Mouse (Mus musculus): ENCODE measurements around the gene Polr2g. TPM values are rescaled to one million over a fixed set of nuclear protein-coding genes. Genes with fewer than 3 reads are reported as not detected.
"Not testable (repeated sequence)": the region's sequence is repeated elsewhere in the genome, so short reads cannot be mapped to it uniquely, and the experiment has no call there.

Gene Polr2g
- polyA plus RNA-seq, 1 experiment from 2014 or later = 172 TPM

DNA sequence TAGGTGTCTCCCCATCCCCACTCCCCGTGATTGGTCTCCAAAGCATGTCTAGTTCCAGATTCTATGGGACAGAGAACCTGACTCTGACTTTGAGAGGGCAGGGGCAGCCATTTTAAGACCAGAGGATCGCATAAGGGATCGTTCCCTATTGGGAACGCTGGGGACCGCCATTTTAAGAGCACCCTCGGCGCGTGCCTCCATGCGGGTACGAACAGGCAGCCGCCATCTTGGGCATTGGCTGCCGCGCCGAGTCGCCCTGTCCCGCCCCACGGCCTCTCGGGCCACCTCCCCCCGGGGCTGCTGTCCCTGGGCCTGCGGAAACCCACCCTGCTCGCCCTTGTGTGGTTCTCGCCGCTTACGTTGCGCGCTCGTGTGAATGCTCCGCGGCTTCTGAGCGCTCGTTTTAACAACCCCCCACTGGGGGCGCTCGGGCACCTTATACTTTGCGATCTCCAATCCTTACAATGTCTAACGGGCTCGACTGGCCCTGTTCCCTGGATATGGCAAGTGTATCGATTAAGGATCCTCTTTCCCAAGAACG is 38.9 kb upstream of the Polr2g start, which contains the start of gene Bscl2:
Bscl2 (plus strand) TSS at position 217 of the 541 bp plus-strand sequence.
- Histone ChIP-seq H3K4me3 (ENCODE audit: low read depth, low read length) (peak within 1 kb of the TSS; percentile 44), H3K27me3 (ENCODE audit: control insufficient read depth, insufficient read depth, low read length) (no peaks in the 10 kb centered on the region), H3K9me3 (ENCODE audit: control insufficient read depth, low read length) (no peaks in the 10 kb centered on the region), H3K36me3 (ENCODE audit: control insufficient read depth, insufficient read depth, low read length) (peaks cover 9% of the 10 kb centered on the region), H3K9ac (ENCODE audit: low read length) (peak within 1 kb of the TSS; percentile 79), H3K27ac (ENCODE audit: low read depth, low read length) (peak within 1 kb of the TSS; percentile 90), H3K4me1 (ENCODE audit: control insufficient read depth, insufficient read depth, low read length) (peaks cover 12% of the 10 kb centered on the region), H3K4me2 (ENCODE audit: low read depth) (peak within 1 kb of the TSS; percentile 65)
- peak; percentile 74 for ATAC-seq (ENCODE audit: insufficient read depth, low FRiP score, low TSS enrichment)
- DNase-seq (ENCODE audit: low spot score) = peak; percentile 89
- WGBS = under 1% methylated on average over 38 of the region's 38 CpGs

DNA sequence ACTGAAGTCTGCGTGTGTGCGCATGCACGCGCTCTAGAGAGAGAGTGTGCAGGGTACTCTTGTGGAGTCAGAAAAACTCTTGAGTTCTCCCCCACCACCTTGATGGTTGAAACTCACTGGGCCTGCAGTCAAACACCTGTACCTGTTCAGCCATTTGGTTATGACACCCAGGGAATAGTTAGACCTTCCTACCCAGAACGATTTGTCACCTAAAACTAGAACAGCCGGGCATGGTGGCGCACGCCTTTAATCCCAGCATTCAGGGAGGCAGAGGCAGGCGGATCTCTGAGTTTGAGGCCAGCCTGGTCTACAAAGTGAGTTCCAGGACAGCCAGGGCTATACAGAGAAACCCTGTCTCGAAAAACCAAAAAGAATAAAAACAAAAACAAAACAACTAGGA is 38.0 kb upstream of the Polr2g start:
- H3K27ac ChIP-seq (ENCODE audit: low read depth, low read length); ATAC-seq (ENCODE audit: insufficient read depth, low FRiP score, low TSS enrichment); H3K4me2 ChIP-seq (ENCODE audit: low read depth); H3K9me3 ChIP-seq (ENCODE audit: control insufficient read depth, low read length); H3K9ac ChIP-seq (ENCODE audit: low read length); H3K4me3 ChIP-seq (ENCODE audit: low read depth, low read length); H3K27me3 ChIP-seq (ENCODE audit: control insufficient read depth, insufficient read depth, low read length); DNase-seq (ENCODE audit: low spot score): not testable (repeated sequence)
- 96% methylated on average over 10 of the region's 10 CpGs for WGBS
- Histone ChIP-seq H3K36me3 (ENCODE audit: control insufficient read depth, insufficient read depth, low read length) (peaks cover 14% of the 10 kb centered on the region), H3K4me1 (ENCODE audit: control insufficient read depth, insufficient read depth, low read length) (peaks cover 12% of the 10 kb centered on the region)

DNA sequence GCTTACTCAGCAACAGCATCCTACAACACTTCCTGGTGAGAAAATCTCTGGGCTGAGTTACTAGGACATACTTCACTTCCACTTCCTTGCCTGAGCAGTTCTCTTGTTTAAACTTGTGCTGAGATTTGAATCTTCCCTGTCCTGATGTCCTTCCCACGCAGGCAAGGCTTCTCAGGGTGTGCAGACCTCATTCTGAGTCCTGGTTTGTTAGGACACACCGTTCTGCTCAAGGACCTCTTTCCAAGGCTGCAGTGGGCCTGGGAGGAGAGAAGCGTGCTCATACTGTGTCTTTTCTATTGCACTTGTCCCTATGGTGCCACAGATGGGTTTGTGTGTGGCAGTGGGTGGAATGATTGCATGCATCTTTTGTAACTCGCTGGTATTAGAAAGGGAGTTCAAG is 34.6 kb upstream of the Polr2g start:
- Histone ChIP-seq H3K36me3 (ENCODE audit: control insufficient read depth, insufficient read depth, low read length) (peaks cover 33% of the 10 kb centered on the region), H3K9me3 (ENCODE audit: control insufficient read depth, low read length) (no peaks in the 10 kb centered on the region), H3K27me3 (ENCODE audit: control insufficient read depth, insufficient read depth, low read length) (no peaks in the 10 kb centered on the region), H3K4me3 (ENCODE audit: low read depth, low read length) (no peak overlapping the region), H3K9ac (ENCODE audit: low read length) (no peak overlapping the region), H3K27ac (ENCODE audit: low read depth, low read length) (no peak overlapping the region), H3K4me1 (ENCODE audit: control insufficient read depth, insufficient read depth, low read length) (no peaks in the 10 kb centered on the region), H3K4me2 (ENCODE audit: low read depth) (no peak overlapping the region)
- DNase-seq (ENCODE audit: low spot score) (no peak), ATAC-seq (ENCODE audit: insufficient read depth, low FRiP score, low TSS enrichment) (no peak)
- WGBS = 96% methylated on average over 4 of the region's 4 CpGs

DNA sequence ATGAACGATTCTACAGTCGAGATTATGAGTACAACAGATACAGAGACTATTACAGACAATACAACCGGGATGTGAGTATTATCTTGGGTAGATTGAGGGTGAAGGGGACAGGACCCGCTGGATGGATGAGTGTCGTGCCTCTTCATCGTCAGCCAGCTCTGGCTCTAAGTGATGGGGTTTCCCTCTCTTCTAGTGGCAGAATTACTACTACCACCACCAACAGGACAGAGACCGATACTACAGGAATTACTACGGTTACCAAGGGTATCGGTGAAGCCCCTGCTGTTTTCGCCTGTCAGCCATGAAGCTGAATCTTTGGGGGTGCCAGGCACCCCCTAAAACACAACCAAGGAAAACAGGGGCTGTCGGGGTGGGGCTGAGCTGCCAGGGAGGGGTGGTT is 32.9 kb upstream of the Polr2g start:
- Histone ChIP-seq H3K27ac (ENCODE audit: low read depth, low read length) (no peak overlapping the region), H3K9me3 (ENCODE audit: control insufficient read depth, low read length) (no peaks in the 10 kb centered on the region), H3K4me3 (ENCODE audit: low read depth, low read length) (no peak overlapping the region), H3K4me1 (ENCODE audit: control insufficient read depth, insufficient read depth, low read length) (no peaks in the 10 kb centered on the region), H3K4me2 (ENCODE audit: low read depth) (no peak overlapping the region), H3K36me3 (ENCODE audit: control insufficient read depth, insufficient read depth, low read length) (peaks cover 41% of the 10 kb centered on the region), H3K27me3 (ENCODE audit: control insufficient read depth, insufficient read depth, low read length) (no peaks in the 10 kb centered on the region), H3K9ac (ENCODE audit: low read length) (no peak overlapping the region)
- 87% methylated on average over 11 of the region's 11 CpGs for WGBS
- DNase-seq (ENCODE audit: low spot score) (no peak), ATAC-seq (ENCODE audit: insufficient read depth, low FRiP score, low TSS enrichment) (no peak)

DNA sequence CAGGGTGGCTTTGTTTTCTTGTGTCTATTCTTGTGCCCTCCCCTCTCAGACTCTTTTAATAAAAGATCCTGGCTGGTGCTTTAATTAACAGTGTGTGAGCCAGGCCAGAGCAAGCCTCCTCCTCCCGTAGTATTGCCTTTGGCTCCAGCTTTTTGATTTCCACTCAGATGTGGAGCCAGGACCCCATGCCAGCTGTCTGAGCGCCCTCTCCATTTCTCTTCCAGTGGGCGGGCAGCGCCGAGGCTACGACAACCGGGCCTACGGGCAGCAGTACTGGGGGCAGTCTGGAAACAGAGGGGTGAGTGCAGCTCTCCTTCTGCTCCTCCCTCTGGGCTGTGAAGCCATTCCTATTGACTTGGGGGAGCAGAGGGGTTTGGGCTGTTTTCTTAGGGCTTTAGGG is 32.3 kb upstream of the Polr2g start:
- H3K9me3 ChIP-seq (ENCODE audit: control insufficient read depth, low read length) = no peaks in the 10 kb centered on the region
- WGBS = 92% methylated on average over 8 of the region's 8 CpGs
- H3K4me2 ChIP-seq (ENCODE audit: low read depth) = no peak overlapping the region
- no peak overlapping the region for H3K4me3 ChIP-seq (ENCODE audit: low read depth, low read length)
- ATAC-seq (ENCODE audit: insufficient read depth, low FRiP score, low TSS enrichment) (no peak), DNase-seq (ENCODE audit: low spot score) (no peak)
- no peaks in the 10 kb centered on the region for H3K4me1 ChIP-seq (ENCODE audit: control insufficient read depth, insufficient read depth, low read length)
- peaks cover 43% of the 10 kb centered on the region for H3K36me3 ChIP-seq (ENCODE audit: control insufficient read depth, insufficient read depth, low read length)
- H3K27me3 ChIP-seq (ENCODE audit: control insufficient read depth, insufficient read depth, low read length) = no peaks in the 10 kb centered on the region
- no peak overlapping the region for H3K27ac ChIP-seq (ENCODE audit: low read depth, low read length)
- no peak overlapping the region for H3K9ac ChIP-seq (ENCODE audit: low read length)

DNA sequence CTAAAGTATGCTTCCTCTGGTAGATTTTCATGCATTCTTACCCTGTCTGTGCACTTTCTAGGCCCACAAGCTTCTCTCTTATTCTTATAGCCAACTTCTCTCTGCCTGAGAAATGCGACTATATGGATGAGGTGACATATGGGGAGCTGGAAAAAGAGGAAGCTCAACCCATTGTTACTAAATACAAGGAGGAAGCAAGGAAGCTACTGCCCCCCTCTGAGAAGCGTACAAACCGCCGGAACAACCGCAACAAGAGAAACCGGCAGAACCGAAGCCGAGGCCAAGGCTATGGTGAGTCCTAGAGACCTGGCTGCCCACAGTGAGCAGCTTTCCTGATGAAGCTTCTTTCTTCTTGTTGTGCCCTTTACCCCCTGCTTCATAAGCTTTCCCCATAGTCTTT is 31.3 kb upstream of the Polr2g start, which contains the start of gene AC129217.1:
AC129217.1 (plus strand) TSS at position 114 of the 400 bp plus-strand sequence.
- no peak within 1 kb of the TSS for H3K4me2 ChIP-seq (ENCODE audit: low read depth)
- H3K4me3 ChIP-seq (ENCODE audit: low read depth, low read length) = no peak within 1 kb of the TSS
- no peak within 1 kb of the TSS for H3K27ac ChIP-seq (ENCODE audit: low read depth, low read length)
- no peak within 1 kb of the TSS for H3K9ac ChIP-seq (ENCODE audit: low read length)
- WGBS = 94% methylated on average over 8 of the region's 8 CpGs
- H3K36me3 ChIP-seq (ENCODE audit: control insufficient read depth, insufficient read depth, low read length) = peaks cover 45% of the 10 kb centered on the region
- no peak for DNase-seq (ENCODE audit: low spot score)
- no peaks in the 10 kb centered on the region for H3K4me1 ChIP-seq (ENCODE audit: control insufficient read depth, insufficient read depth, low read length)
- H3K9me3 ChIP-seq (ENCODE audit: control insufficient read depth, low read length) = no peaks in the 10 kb centered on the region
- no peak for ATAC-seq (ENCODE audit: insufficient read depth, low FRiP score, low TSS enrichment)
- no peaks in the 10 kb centered on the region for H3K27me3 ChIP-seq (ENCODE audit: control insufficient read depth, insufficient read depth, low read length)

DNA sequence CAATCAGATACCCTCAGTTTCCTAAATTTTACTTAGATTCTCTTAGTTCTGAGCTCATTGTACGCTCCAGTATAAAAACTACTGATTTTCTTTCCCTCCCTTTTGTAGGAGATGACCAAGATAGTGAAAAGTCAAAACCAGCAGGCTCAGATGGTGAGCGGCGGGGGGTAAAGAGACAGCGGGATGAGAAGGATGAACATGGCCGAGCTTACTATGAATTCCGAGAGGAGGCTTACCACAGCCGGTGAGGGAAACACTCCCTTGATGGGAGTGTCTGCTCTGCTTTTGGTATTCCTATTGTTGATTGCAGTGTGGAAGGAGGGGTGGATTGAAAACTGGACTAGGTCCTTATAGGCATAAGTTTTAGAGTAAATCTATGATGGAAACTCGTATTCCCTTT is 24.3 kb upstream of the Polr2g start:
- 0 out of 2 replicates have a peak overlapping the region, but pooled peaks have one; percentile 9 for H3K9ac ChIP-seq (ENCODE audit: low read length)
- DNase-seq (ENCODE audit: low spot score) (no peak), ATAC-seq (ENCODE audit: insufficient read depth, low FRiP score, low TSS enrichment) (no peak)
- WGBS = 83% methylated on average over 8 of the region's 8 CpGs
- H3K27me3 ChIP-seq (ENCODE audit: control insufficient read depth, insufficient read depth, low read length) = no peaks in the 10 kb centered on the region
- peaks cover 22% of the 10 kb centered on the region for H3K4me1 ChIP-seq (ENCODE audit: control insufficient read depth, insufficient read depth, low read length)
- H3K27ac ChIP-seq (ENCODE audit: low read depth, low read length) = no peak overlapping the region
- no peaks in the 10 kb centered on the region for H3K9me3 ChIP-seq (ENCODE audit: control insufficient read depth, low read length)
- H3K4me3 ChIP-seq (ENCODE audit: low read depth, low read length) = peak overlapping the region; percentile 88
- H3K4me2 ChIP-seq (ENCODE audit: low read depth) = peak overlapping the region; percentile 98; the same call in 1 of the 2 replicates
- H3K36me3 ChIP-seq (ENCODE audit: control insufficient read depth, insufficient read depth, low read length) = peaks cover 12% of the 10 kb centered on the region

DNA sequence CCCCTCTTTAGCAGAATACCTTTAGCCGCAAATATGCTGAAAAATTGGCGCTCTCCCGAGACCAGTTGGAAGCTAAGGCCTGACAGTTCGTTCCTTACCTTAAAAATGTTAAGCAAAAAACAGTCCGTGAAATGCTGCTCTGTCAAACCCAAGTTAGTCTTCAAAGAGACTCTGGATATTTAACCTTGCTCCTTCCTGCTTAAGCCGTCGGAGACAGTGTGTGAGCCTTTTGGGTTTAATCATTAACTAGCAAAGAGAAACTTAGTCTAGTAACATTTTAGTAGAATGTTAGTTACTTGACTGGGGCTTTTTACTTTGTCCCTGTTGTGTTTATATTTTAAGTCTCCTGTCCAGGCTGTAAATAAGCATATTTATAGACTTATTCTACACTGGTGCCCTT is 22.8 kb upstream of the Polr2g start:
- Histone ChIP-seq H3K27me3 (ENCODE audit: control insufficient read depth, insufficient read depth, low read length) (no peaks in the 10 kb centered on the region), H3K4me2 (ENCODE audit: low read depth) (peak overlapping the region; percentile 98), H3K4me3 (ENCODE audit: low read depth, low read length) (peak overlapping the region; percentile 88), H3K36me3 (ENCODE audit: control insufficient read depth, insufficient read depth, low read length) (peaks cover 10% of the 10 kb centered on the region), H3K4me1 (ENCODE audit: control insufficient read depth, insufficient read depth, low read length) (peaks cover 30% of the 10 kb centered on the region), H3K27ac (ENCODE audit: low read depth, low read length) (no peak overlapping the region), H3K9ac (ENCODE audit: low read length) (peak overlapping the region; percentile 94), H3K9me3 (ENCODE audit: control insufficient read depth, low read length) (no peaks in the 10 kb centered on the region)
- DNase-seq (ENCODE audit: low spot score) = no peak
- no peak for ATAC-seq (ENCODE audit: insufficient read depth, low FRiP score, low TSS enrichment)
- 2% methylated on average over 7 of the region's 7 CpGs for WGBS

DNA sequence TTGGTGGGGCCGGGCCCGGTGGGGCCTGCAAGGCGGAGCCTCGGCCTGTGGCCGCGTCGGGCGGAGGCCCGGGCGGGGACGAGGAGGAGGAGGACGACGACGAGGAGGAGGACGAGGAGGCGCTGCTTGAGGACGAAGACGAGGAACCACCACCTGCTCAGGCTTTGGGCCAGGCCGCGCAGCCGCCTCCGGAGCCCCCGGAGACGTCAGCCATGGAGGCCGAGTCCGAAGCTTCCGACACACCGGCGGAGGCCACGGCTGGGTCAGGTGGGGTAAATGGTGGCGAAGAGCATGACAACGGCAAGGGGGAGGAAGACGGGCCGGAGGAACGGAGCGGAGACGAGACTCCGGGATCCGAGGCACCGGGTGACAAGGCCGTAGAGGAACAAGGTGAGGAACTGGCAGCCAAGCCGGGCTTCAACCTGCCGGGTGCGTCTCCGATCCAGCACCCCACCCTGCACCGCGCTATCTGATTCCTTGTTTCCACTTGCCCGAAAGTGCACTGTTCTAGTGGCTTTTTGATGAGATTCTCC is 22.1 kb upstream of the Polr2g start:
- Histone ChIP-seq H3K9me3 (ENCODE audit: control insufficient read depth, low read length) (no peaks in the 10 kb centered on the region), H3K4me1 (ENCODE audit: control insufficient read depth, insufficient read depth, low read length) (peaks cover 30% of the 10 kb centered on the region), H3K4me2 (ENCODE audit: low read depth) (peak overlapping the region; percentile 98), H3K4me3 (ENCODE audit: low read depth, low read length) (peak overlapping the region; percentile 88), H3K9ac (ENCODE audit: low read length) (peak overlapping the region; percentile 94), H3K27me3 (ENCODE audit: control insufficient read depth, insufficient read depth, low read length) (no peaks in the 10 kb centered on the region), H3K27ac (ENCODE audit: low read depth, low read length) (peak overlapping the region; percentile 98), H3K36me3 (ENCODE audit: control insufficient read depth, insufficient read depth, low read length) (peaks cover 8% of the 10 kb centered on the region)
- WGBS = under 1% methylated on average over 47 of the region's 48 CpGs
- peak; percentile 16 for ATAC-seq (ENCODE audit: insufficient read depth, low FRiP score, low TSS enrichment)
- no peak for DNase-seq (ENCODE audit: low spot score)
